Mouse (Mus musculus): ENCODE measurements around the gene Mef2c. TPM values are rescaled to one million over a fixed set of nuclear protein-coding genes. Genes with fewer than 3 reads are reported as not detected.
A peak's percentile ranks its signal among the peaks of the same experiment; 100 is the strongest.

Mef2c gene
- total RNA-seq, 2 experiments from 2014 or later: 114 to 128 TPM

DNA sequence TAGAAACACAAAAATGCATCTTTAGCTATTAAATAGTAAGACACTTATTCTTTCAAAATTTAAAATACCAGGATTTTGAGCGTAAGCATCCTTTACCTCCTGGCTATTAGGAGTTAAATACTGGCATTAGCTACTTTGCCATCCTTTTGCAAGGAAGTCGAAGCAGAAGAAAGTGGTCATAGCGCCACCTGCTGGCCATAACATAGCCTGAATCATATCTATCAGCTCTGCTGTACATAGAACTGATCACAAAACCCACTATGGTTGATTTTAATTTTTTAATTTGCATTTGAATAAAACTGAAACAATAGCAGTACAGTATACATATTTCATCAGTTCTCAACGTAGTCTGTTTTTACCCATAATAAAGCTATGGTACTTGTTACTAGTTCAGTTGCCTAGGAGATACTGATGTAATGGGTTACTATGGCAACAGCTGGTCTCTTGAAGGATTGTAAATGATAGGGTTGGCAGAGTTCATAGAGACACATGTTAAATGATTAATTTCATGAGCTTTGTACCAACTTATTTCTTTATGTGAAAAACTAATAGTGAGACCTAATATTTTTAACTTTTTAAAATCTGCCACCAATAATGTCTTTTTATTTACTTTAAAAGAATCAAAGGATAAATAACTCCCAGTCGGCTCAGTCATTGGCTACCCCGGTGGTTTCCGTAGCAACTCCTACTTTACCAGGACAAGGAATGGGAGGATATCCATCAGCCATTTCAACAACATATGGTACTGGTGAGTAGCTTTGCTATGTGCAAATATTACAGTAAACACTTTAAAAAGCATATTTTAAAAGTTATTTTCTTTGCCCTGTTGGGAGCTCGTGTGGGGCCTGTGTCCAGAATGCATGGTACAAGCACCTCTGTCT lies 151.3 kb downstream of the Mef2c start:
- DNase-seq (ENCODE audit: extremely low spot score in 1 of 2, low spot score in 1 of 2): peak; percentile 70 to 98

DNA sequence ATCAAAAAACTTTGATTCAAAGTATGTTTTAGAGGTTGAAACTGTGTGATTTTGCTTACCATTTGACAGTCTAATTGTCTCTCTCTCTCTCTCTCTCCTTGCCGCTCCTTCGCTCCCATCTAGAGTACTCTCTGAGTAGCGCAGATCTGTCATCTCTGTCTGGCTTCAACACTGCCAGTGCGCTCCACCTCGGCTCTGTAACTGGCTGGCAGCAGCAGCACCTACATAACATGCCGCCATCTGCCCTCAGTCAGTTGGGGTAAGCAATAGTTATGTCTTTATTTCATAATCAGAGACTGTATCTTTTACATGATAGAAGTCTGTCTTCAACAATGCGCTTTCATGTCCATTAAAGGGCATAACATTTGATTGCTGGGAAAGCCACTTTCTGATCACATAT lies 152.3 kb downstream of the Mef2c start:
- peak in 1 of 2 experiments; percentile 25 for DNase-seq (ENCODE audit: extremely low spot score in 1 of 2, low spot score in 1 of 2)

GRCm38 (mm10) chr13:83656773-83657172 lies 152.9 kb downstream of the Mef2c start:
- DNase-seq (ENCODE audit: extremely low spot score in 1 of 2, low spot score in 1 of 2): no peak

DNA sequence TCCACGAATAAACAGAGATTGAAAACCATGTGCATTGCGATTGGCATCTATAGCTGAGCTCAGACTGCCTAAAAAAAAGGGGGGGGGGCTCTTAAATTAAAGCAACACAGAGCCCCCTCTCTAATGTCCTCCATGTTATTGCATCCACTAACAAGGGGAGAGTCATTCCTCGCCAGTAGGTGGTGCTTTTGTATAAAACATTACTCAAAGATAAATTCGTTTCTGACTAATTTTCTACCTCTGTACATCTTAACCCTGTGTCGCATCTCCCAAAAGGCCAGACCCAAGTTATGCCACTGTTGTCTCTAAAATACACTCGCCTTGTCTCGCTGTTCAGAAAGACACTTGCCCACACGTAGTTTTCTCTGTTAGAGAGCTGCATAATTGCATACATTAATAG lies 156.9 kb downstream of the Mef2c start:
- DNase-seq (ENCODE audit: extremely low spot score in 1 of 2, low spot score in 1 of 2): peak in 1 of 2 experiments; percentile 47

DNA sequence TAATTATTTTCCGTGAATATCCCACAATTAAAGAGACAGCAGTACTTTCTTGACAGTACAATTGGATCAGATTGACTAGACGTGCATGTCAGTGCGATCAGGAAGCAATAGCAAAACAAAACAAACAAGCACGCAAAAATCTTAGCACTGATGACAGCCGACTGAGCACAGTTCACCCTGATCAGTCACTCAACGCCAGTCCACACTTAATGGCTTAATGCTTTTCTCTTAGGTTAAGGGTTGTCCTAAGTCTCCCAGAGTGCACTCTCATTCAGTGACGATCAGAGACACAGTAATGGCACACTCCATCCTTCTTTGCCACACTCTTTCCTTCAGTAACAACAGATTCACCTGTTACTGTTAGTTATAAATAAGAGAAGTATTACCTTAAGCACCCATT lies 157.3 kb downstream of the Mef2c start:
- no peak for DNase-seq (ENCODE audit: extremely low spot score in 1 of 2, low spot score in 1 of 2)

- peak in 1 of 2 experiments; percentile 47 for DNase-seq (ENCODE audit: extremely low spot score in 1 of 2, low spot score in 1 of 2)
These were observed 158.3 kb downstream of the Mef2c start for GRCm38 (mm10) chr13:83662089-83662551.

- no peak for DNase-seq (ENCODE audit: extremely low spot score in 1 of 2, low spot score in 1 of 2)
These were observed 162.3 kb downstream of the Mef2c start for GRCm38 (mm10) chr13:83666179-83666578.

DNA sequence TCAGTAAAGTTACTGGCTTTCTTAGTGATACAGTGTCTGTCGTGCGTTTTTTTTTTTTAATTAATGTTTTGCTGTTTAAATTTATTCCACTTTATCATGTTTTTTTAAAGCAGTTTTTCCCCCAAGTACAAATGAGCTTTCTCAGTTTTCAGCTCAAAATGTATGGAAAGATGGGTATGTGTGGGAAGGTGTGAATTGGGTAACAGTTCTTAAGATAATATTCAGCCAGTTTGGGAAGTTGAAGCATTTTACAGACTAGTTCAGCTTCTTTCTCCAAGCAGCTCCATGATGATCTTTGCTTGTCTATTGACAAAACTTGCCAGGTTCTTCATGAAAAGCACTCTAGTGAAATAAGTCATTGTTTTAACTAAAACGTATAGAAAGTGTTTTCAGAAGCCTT lies 163.2 kb downstream of the Mef2c start:
- DNase-seq (ENCODE audit: extremely low spot score in 1 of 2, low spot score in 1 of 2): no peak

DNA sequence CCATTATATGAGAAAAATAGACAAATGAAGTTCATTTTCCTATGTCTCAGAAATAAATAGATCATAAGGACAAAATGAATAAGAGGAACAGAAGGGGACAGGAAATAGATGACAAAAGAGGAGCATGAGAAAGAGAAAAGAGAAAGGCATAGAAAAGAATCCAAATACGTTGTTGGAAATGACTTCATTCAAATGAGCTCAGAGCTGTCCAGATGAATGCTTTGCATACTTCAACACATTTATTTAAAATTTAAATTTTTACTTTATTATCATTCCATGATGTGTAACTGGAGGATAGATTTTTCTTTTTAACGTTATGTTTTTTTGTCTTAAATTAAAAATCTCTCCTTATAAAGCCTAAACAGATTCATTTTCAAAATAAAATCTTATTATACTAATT lies 203.8 kb downstream of the Mef2c start:
- DNase-seq (ENCODE audit: extremely low spot score in 1 of 2, low spot score in 1 of 2): no peak

- DNase-seq (ENCODE audit: extremely low spot score in 1 of 2, low spot score in 1 of 2): no peak
These were observed 209.0 kb downstream of the Mef2c start for GRCm38 (mm10) chr13:83712778-83713380.

GRCm38 (mm10) chr13:83713661-83714291 lies 209.9 kb downstream of the Mef2c start:
- peak; percentile 30 to 53 for DNase-seq (ENCODE audit: extremely low spot score in 1 of 2, low spot score in 1 of 2)

GRCm38 (mm10) chr13:83714466-83715307 lies 210.9 kb downstream of the Mef2c start:
- DNase-seq (ENCODE audit: extremely low spot score in 1 of 2, low spot score in 1 of 2): peak; percentile 88 to 93

GRCm38 (mm10) chr13:83715308-83715785 lies 211.5 kb downstream of the Mef2c start:
- DNase-seq (ENCODE audit: extremely low spot score in 1 of 2, low spot score in 1 of 2): no peak

DNA sequence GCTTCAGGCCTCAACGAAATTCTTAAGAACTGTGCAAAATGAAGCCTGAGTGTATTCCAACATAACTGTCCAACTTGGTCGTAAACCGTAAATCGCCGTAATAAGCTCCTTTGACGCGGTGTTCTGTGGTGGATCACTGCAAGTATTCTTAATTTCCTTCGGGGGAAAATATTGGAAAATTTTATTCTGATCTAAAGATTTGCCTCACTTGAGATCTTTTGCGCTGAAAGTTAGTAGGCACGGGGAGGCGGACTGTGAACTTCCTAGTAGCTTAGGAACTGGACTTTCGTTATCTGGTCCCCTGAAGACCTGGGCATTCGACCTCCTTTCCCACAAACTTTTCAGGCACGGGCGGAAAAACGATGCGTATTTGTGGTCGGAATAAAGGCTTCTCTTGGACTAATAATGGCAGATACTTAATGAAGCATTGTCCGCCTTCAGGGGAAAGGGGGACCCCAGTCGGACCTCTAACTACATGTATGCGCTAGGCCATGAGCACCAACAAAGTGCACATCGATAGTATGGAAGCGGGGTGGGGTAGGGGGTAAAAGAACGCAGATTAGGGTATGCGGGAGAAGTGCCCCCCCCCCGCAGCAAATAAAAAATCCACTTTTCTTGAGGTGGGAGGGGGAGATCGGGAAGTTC lies 212.3 kb downstream of the Mef2c start:
- DNase-seq (ENCODE audit: extremely low spot score in 1 of 2, low spot score in 1 of 2): no peak
